Mouse (Mus musculus) MEL (cell line): ENCODE results near the gene Trpd52l3. TPM values are rescaled to one million over a fixed set of nuclear protein-coding genes. Genes with fewer than 3 reads are reported as not detected.

Experiments
- DNase-seq: peaks from one replicate; pipeline ENCODE4 v3.0.0; 2011; ENCODE audit warnings: low read depth, low spot score
- H3K27ac ChIP-seq: 2 replicates; pipeline ENCODE4 v1.5.1; 2012; ENCODE audit warnings: low read depth, mild to moderate bottlenecking, control low read depth, low read length, moderate library complexity; ENCODE audit not compliant: control insufficient read depth
- H3K27me3 ChIP-seq, 2 experiments: fragments of 150-350 bp in 1 of 2; sonication (generic) in 1 of 2; 2 replicates each; pipeline ENCODE4 v1.6.1; 2012; ENCODE audit warnings: low read length in 2 of 2, mild to moderate bottlenecking in 2 of 2, improper control_type of control experiment in 1 of 2, moderate library complexity in 1 of 2; ENCODE audit not compliant: insufficient read depth in 2 of 2, control insufficient read depth in 1 of 2
- H3K36me3 ChIP-seq, 2 experiments: 2 replicates each; pipeline ENCODE4 v1.6.1; 2012 to 2014; ENCODE audit warnings: low read length in 2 of 2, improper control_type of control experiment in 1 of 2, inconsistent platforms in 1 of 2, mild to moderate bottlenecking in 1 of 2; ENCODE audit not compliant: insufficient read depth in 2 of 2, control insufficient read depth in 1 of 2
- H3K4me1 ChIP-seq, 2 experiments: fragments of 150-350 bp in 1 of 2; sonication (generic) in 1 of 2; 2 replicates each; pipeline ENCODE4 v1.6.1; 2012; ENCODE audit warnings: low read length in 2 of 2, improper control_type of control experiment in 1 of 2, mild to moderate bottlenecking in 1 of 2; ENCODE audit not compliant: insufficient read depth in 2 of 2, control insufficient read depth in 1 of 2
- H3K4me3 ChIP-seq, 2 experiments: fragments of 150-350 bp in 1 of 2; sonication (generic) in 1 of 2; 2 replicates each; pipeline ENCODE4 v1.5.1; 2012; ENCODE audit warnings: low read depth in 2 of 2, low read length in 2 of 2, mild to moderate bottlenecking in 2 of 2, moderate library complexity in 2 of 2, control low read depth in 1 of 2, improper control_type of control experiment in 1 of 2; ENCODE audit not compliant: control insufficient read depth in 1 of 2, insufficient read depth in 1 of 2
- H3K79me2 ChIP-seq: 2 replicates; pipeline ENCODE4 v1.6.1; 2012; ENCODE audit warnings: mild to moderate bottlenecking, low read length, moderate library complexity; ENCODE audit not compliant: control insufficient read depth, poor library complexity, insufficient read depth
- H3K9ac ChIP-seq: 2 replicates; pipeline ENCODE4 v1.6.1; 2012; ENCODE audit warnings: low read depth, mild to moderate bottlenecking, control low read depth, low read length, moderate library complexity; ENCODE audit not compliant: control insufficient read depth, poor library complexity, severe bottlenecking
- H3K9me3 ChIP-seq: fragments of 150-350 bp; sonication (generic); replicated peaks from 2 replicates; pipeline ENCODE4 v1.6.1; 2012; ENCODE audit warnings: mild to moderate bottlenecking, low read length, improper control_type of control experiment, moderate library complexity; ENCODE audit not compliant: insufficient read depth
- BHLHE40 ChIP-seq: IDR thresholded peaks from 2 replicates; pipeline ENCODE4 v1.6.1; 2012; ENCODE audit warnings: low read depth, mild to moderate bottlenecking, inconsistent platforms, low read length, improper control_type of control experiment, borderline replicate concordance
- CTCF ChIP-seq, 3 experiments: IDR thresholded peaks in 2 of 3; conservative IDR thresholded peaks in 1 of 3; 2 replicates each; pipeline ENCODE4 v1.5.1; 2011 to 2012; ENCODE audit warnings: low read length in 3 of 3, low read depth in 2 of 3, mild to moderate bottlenecking in 2 of 3, improper control_type of control experiment in 1 of 3, inconsistent platforms in 1 of 3, mixed read lengths in 1 of 3, moderate library complexity in 1 of 3; ENCODE audit not compliant: control insufficient read depth in 1 of 3, insufficient read depth in 1 of 3, poor library complexity in 1 of 3, severe bottlenecking in 1 of 3
- GABPA ChIP-seq: IDR thresholded peaks from 2 replicates; pipeline ENCODE4 v1.6.1; 2012; ENCODE audit warnings: low read depth, mild to moderate bottlenecking, inconsistent platforms, low read length, improper control_type of control experiment, moderate library complexity
- HCFC1 ChIP-seq: IDR thresholded peaks from 2 replicates; pipeline ENCODE4 v1.6.1; 2012; ENCODE audit warnings: low read depth, mild to moderate bottlenecking, inconsistent platforms, low read length, improper control_type of control experiment, moderate library complexity
- MAX ChIP-seq: IDR thresholded peaks from 2 replicates; pipeline ENCODE4 v1.6.1; 2011; ENCODE audit warnings: low read length, improper control_type of control experiment
- MXI1 ChIP-seq: IDR thresholded peaks from 2 replicates; pipeline ENCODE4 v1.6.1; 2011; ENCODE audit warnings: mild to moderate bottlenecking, low read depth, low read length, improper control_type of control experiment
- POLR2AphosphoS5 ChIP-seq: IDR thresholded peaks from 2 replicates; pipeline ENCODE4 v1.6.1; 2012; ENCODE audit warnings: low read depth, borderline replicate concordance, mild to moderate bottlenecking, inconsistent platforms, low read length, moderate library complexity, mixed read lengths
- SMC3 ChIP-seq: IDR thresholded peaks from 2 replicates; pipeline ENCODE4 v1.6.1; 2011; ENCODE audit warnings: low read depth, low read length, improper control_type of control experiment
- TAL1 ChIP-seq: IDR thresholded peaks from 2 replicates; pipeline ENCODE4 v1.6.1; 2012; ENCODE audit warnings: mild to moderate bottlenecking, inconsistent platforms, low read length, moderate library complexity, mixed read lengths
- TBP ChIP-seq: IDR thresholded peaks from 2 replicates; pipeline ENCODE4 v1.8.0; 2011; ENCODE audit warnings: low read depth, low read length, improper control_type of control experiment
- TCF12 ChIP-seq: IDR thresholded peaks from 2 replicates; pipeline ENCODE4 v1.6.1; 2014; ENCODE audit warnings: low read depth, mild to moderate bottlenecking, inconsistent platforms, low read length, improper control_type of control experiment, moderate library complexity
- ZC3H11A ChIP-seq: IDR thresholded peaks from 2 replicates; pipeline ENCODE4 v1.6.1; 2012; ENCODE audit warnings: low read depth, mild to moderate bottlenecking, inconsistent platforms, low read length, improper control_type of control experiment
- ZKSCAN1 ChIP-seq: IDR thresholded peaks from 2 replicates; pipeline ENCODE4 v1.6.1; 2012; ENCODE audit warnings: low read depth, mild to moderate bottlenecking, inconsistent platforms, low read length, improper control_type of control experiment, moderate library complexity
- polyA plus RNA-seq, 2 experiments: library from polyadenylated mRNA; stranded (reverse) in 1 of 2; unstranded in 1 of 2; fragments of >175 nt in 1 of 2; fragments of >200 nt in 1 of 2; gene quantifications; 2 replicates each; pipeline versions ENCODE4 v1.2.1 to v1.2.4; 2012; ENCODE audit warnings: low replicate concordance in 2 of 2, low read depth in 1 of 2; ENCODE audit not compliant: insufficient read length in 2 of 2, insufficient read depth in 1 of 2, missing spikeins in 1 of 2
- total RNA-seq: library from RNA; depleted of rRNA; stranded (reverse); fragments of 300-350 nt; gene quantifications from 2 replicates; pipeline ENCODE4 v1.2.3, GENCODE M21; 2012

Gene Trpd52l3
- total and polyA plus RNA-seq, 3 experiments: not detected

GRCm38 (mm10) chr19:29986464-29987091, 17.0 kb upstream of the Trpd52l3 start:
- peaks cover 4% of the 10 kb centered on the region in 2 experiments; a peak in 1 of 4 replicates for H3K27me3 ChIP-seq
- TF ChIP-seq GABPA (no peak), SMC3 (no peak), CTCF (IDR thresholded peaks at IDR 0.05 in 2 of 3, conservative IDR thresholded peaks at IDR 0.05 in 1 of 3; ENCODE audit: control insufficient read depth in 1 of 3, insufficient read depth in 1 of 3, low read depth in 2 of 3, low read length in 3 of 3, poor library complexity in 1 of 3, severe bottlenecking in 1 of 3) (no peak), TCF12 (no peak), HCFC1 (no peak), TBP (no peak), BHLHE40 (no peak), MXI1 (no peak), ZC3H11A (no peak), TAL1 (no peak)

GRCm38 (mm10) chr19:30000406-30001365, 2.9 kb upstream of the Trpd52l3 start:
- Histone ChIP-seq H3K4me3 (no peak overlapping the region), H3K27ac (no peak overlapping the region), H3K4me1 (no peaks in the 10 kb centered on the region), H3K79me2 (no peaks in the 10 kb centered on the region), H3K36me3 (no peaks in the 10 kb centered on the region), H3K9ac (no peak overlapping the region), H3K27me3 (peaks cover under 1 to 1% of the 10 kb centered on the region in 2 experiments; a peak in 1 of 4 replicates), H3K9me3 (no peaks in the 10 kb centered on the region)
- no peak for TF ChIP-seq MAX
- TF ChIP-seq TCF12: no peak
- TF ChIP-seq POLR2AphosphoS5: no peak
- TF ChIP-seq ZKSCAN1: no peak
- peak; percentile 45 for DNase-seq

More at GRCm38 (mm10) chr19:29986464-29987091, 17.0 kb upstream of the Trpd52l3 start:
- H3K79me2 ChIP-seq: no peaks in the 10 kb centered on the region
- H3K4me3 ChIP-seq: no peak overlapping the region
- no peak overlapping the region for H3K9ac ChIP-seq
- H3K36me3 ChIP-seq: no peaks in the 10 kb centered on the region
- H3K9me3 ChIP-seq: no peaks in the 10 kb centered on the region
- no peaks in the 10 kb centered on the region for H3K4me1 ChIP-seq
- DNase-seq: no peak
- no peak overlapping the region for H3K27ac ChIP-seq
